Mouse (Mus musculus): ENCODE results near the gene Arhgap5.

Arhgap5 gene

DNA sequence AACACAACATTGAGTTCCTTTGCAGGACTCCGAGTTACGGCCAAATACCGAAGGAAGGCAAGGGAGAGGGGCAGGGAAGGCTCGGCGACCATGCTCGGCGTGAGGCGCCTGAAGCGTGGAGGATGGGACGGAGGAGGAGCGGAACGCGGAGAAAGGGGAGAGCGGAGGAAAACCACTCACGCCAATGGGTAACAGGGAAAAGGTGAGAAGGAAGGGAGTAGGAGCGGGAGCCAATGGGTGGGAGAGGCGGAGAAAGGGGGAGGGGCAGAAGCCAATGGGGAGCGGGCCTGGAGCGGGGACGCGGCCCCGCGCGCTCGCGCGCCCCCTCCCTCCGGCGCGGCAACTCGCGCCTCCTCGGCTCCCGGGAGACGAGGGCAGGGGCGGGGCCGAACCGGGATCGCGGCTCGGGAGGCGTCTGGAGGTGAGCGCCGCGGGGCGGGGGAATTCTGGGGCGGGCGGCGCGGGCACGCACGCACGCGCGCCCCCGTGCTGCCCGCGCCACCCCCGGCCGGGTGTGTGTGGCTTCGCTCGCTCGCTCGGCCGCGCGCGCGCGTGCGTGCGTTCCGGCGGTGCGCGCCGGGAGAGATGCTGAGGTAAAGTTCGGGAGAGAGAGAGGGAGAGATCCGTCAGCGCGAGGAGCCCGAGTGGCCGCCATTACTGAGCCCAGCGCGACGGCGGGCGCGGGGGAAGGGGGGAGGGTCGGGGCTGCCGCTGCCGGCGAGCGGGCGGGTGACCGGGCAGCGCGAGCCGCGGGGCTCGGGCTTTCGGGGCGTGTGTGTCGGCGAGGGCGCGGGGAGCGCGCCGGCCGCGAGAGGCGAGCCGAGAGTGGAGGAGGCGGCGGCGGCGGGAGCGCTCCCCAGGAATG, at the start of gene Arhgap5:
Arhgap5 (plus strand) TSS at position 517 of the 865 bp plus-strand sequence.
- peak; percentile 97 for DNase-seq

DNA sequence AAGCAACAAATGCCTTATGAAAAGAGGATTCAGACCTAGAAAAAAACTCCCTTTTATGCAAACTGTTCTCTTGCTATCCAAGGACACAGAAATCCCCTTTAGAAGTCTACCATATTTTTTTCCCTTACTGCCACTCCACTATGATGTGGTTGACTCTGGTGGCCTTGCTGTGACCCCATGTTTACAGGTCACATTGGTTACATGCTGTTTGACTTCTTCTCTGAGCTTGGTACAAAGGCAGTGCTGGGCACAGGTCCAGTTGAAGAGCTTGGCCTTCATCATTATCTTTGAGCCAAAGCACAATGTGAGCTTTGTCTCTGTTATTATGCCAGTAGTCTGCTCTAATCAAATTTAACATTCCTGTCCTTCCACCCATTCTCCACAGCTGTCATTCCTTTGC, 39.2 kb upstream of the Arhgap5 start:
- DNase-seq: no peak

DNA sequence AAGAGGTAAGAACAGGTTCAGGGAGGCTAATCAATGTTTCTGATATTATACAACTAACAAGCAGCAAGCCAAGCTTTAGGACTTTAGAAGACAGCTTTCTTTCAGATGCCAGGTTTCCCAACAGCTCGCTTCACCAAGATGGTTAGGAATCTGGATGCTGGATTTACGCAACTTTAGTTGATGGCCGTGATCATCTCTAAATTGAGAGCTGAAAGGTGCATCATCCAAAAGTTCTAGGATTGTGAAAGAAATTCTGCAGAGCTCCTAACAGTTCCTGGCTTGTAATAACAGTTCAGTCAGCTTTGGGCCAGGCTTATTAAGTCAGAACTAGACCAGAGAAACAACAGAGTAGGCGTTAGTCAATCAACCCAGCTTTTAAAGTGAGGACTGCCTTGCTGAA, 32.2 kb upstream of the Arhgap5 start:
- DNase-seq: no peak

DNA sequence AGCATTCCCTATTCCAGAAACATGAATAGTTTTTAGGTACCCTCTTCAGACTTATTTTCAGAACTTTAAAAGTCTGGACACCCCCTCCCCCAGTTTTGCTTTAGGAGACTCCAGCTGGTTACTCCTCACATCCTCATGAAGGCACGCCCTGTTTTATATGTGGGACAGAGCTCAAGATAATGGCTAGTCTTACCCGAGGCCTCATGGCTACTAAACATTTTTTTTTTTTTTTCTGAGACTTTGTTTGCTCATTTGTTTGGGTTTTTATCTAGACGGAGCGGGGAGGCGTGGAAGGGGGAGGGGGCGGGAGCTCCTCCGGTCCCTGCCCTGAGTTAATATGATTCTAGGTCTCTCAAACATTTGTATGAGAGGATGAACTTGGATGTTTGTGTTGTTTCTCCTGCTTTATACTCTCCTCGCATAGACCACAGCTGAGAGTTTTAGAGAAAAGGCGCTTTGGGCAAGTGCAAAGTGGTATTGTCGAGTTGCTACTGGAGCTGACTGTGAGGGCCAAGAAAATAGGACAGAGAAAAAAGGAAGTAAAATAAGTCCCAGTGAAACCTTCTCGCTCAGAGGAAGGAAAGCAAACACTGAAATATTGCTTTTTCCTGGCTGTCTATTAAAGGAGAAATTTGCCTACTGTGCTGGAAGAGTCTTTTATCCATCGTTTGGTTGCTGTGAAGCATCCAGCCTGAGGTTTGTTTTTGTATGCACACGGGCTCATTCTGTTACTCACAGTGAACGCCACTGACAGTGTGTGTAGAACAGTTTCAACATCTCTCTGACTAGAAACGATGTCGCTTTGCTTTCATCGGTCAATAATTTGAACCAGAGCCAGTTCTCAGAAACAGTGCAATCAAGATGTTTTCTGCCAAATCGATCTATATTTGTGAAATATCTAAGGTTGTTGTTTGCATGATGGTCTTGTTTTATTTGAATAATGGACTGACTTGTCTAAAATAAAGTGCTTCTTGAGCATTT, 29.5 kb upstream of the Arhgap5 start:
- DNase-seq: no peak

DNA sequence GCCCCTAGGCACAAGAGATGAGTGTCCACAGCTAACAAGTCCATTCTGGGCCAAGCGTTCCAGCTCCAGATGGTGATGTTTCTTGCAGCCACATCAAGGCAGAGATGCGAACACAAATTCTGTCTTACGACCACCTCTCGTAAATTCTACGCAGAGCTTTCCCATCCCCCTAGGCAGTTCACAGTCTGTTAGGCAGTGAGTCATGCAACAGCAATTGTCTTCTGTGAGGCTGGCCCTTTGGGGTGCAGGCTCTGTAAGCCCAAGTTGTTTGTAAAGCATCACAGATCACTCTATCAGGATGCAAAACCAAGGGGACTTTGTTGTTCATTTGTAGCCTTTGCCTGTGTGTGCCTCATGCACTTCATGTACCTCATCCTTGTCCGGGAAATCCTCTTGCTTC, 27.7 kb upstream of the Arhgap5 start:
- no peak for DNase-seq

DNA sequence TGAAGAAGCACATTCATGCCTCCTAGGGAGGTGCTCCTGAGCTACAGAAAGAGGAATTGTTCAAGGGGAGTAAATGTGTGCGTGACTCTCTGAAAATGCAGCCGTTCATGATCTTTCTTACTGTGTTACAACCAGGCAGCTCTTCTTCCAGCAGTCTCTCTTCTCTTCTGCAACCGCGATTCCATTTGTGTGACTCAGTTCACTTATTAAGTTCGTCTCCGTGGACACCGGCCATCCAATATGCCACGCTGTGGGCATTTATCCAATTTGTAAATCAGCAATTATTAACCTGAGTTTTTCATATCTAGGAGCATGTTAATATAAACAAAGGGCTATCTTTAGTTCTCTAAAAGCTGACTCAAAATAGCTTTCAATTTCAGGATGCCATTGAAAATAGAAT, 25.2 kb upstream of the Arhgap5 start:
- DNase-seq: no peak

DNA sequence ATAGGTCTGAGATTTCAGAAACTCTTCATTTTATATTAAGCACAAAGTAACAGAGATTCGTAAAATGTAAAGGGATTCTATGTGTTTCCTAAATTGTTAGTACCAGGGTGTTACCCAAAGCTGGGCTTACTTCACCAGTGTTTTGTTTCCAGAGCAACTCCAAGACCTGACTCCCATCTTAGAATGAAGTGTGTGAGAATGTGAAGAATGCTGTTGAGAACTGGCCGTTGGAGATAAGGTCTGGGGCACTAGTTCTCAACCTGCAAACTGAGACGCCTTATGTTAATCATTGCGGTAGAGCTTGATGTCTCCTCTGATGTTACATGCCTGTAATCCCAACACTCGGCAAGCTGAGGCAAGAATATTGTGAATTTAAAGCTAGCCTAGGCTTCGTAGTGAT, 24.4 kb upstream of the Arhgap5 start:
- DNase-seq: no peak

DNA sequence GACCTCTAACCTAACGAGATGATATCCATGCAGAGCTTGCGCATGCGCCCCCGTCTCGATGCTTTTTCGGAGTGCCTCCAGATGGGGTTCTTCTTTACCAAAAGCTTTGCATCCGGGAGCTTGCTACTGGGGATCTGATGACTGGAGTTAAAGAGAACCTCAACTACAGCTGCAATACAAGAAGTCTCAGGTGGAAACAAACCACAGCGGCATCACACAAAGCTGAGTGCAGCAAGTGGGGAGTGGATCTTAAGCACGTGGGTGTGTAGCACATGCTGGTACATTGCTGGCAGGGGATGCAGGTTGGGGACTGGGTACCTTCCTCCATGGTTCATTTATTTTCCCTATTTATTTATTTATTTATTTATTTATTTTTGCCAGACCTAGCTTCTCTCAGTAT, 22.9 kb upstream of the Arhgap5 start:
- DNase-seq: no peak

DNA sequence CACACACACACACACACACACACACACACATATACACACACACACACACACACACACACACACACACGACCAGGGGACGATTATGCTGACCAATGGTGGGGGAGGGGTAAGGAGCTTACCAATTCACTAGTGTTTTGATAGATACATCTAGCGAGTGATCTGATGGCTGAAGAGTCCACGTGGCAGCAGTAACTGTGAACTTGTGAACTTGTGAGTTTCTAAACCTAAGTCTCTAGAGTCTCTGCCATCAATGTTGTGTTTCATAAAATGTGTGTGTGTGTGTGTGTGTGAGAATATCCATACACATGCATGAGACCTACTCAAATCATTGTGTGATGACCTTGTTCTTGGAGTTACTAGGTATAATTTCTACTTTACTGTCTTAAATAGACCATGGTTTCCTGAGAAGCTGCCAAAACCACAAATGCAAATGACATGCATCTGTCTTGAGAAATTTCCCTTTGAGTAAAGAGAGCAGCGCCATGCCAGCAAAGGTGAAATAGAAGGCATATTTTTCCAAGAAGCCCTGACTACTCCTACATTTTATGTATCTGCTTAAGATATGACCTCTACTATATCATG, 21.7 kb upstream of the Arhgap5 start:
- no peak for DNase-seq

DNA sequence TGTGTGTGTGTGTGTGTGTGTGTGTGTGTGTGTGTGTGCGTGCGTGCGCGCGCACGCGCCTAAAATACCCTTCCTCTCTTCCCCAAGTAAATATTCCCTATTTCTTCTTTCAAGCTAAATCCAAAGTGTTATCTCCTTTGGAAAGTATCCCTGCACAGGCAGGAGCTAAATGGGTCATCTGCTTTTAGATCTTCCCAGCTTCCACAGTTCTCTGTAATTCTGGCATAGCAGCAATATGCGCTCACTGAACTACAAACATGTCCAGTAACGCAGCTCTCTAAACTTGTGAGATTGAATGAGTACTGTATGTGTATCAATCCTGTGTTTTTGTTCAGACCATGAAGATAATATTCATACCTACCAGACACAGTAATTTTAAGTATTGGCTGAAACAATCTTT, 20.6 kb upstream of the Arhgap5 start:
- no peak for DNase-seq

DNA sequence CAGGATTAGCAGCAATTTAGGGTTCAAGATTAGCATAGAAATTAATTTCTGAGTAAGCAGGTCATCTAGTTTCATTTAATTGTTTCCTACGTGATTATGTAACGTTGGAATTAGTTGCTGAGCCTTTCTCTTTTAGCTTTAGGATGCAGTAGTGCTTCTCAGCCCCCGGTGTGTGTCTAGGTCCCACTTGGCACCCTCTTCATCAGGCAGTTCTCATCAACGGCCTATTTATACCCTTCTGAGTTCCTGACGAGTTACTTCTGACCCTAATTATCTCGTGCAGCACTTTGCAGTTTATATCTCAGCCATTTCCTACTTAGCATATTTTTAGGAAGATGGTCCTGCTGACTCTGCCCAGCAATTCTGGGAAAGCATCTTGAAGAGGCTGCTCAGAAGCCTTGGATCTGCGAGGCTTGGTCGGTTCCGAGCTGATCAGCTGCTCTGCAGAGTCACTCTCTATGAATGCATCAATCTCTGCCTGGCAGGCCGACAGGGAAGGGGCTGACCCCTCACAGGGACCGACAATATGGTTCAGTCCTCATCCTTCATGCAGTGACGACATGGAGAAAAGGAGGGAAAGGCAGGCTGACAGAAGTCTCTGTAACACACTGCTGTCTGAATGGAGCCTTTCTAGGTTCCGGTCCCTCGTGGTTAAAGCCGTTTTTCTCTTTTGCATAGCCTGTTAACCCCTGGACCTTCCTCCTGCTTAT, 15.4 kb upstream of the Arhgap5 start:
- DNase-seq: no peak

DNA sequence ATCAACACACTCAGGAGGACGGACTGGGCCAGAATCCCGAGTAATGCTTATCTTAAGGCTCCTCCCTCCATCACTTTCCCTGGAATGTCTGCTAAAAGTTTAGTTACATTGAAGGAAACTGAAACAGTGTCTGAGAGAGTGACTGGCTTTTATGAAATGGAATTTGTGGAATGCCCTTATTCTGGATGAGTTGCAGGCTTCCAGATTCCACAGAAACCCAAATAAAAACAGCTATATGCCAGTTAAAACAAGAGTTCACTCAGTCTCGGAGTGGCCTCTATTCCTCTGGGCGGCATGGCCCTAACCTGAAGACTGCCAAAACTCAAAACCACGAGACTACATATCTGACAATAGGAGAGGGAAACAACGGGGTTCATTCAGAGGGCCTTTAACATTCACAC, 10.5 kb upstream of the Arhgap5 start:
- no peak for DNase-seq

DNA sequence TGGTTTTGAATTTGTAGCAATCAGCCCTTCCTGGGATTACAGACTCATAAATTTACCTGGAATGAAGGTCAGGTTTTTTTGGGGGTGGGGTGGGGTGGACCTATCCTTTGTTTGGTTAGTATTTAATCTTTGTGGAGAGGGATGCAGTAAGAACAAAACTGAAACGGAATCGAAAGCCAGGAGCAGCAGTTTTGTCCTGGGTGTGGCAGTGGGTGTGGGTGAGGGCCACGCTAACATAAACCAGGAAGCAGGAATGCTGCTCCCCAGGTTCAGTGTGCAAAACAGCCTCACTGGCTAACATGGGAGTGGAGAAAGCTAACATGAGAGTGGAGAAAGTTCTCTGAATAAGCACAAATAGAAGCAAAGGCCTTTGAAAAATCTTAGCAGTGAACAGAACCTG, 6.6 kb upstream of the Arhgap5 start:
- no peak for DNase-seq

DNA sequence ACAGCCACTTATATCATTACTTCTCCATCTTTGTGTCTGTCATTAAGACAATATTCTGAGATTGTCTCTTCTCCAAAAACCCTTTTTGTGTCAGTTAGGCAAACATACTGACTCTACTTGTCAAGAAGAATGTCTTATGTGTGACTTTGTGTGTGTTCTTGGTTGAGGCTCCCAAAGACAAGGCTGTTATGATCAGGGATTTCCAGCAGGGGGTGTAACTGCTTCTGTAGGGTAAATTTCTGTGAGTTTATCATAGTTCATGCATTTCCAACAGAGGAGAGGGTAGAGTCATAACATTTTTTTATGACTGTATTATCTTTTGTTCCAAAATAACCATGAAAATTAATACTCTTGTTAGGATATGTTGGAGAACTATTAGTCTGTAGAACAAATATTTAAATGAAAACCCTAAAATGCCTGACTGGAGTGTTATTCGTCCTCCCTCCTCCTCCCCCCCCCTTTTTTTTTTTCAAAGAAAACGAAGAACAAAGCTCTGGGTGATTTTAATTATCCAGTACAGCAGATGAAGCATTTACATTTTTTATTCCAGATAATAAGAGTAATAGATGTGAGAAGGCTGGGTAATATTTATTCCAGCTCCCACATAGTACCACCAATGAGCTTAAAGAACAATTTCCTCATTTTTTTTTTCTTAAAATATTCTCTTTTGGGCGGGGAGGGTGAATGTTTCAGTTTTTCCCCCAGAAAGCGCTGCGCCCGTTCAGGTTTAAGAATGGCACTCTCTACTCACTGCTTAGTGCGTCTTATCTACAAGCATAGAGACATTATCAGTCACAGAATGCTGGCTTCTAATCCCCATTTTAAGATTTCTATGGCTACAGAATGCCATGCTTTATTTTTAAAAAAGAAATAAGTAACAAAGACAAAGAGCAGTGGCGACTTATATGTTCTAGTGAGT, 2.6 kb upstream of the Arhgap5 start:
- no peak for DNase-seq

DNA sequence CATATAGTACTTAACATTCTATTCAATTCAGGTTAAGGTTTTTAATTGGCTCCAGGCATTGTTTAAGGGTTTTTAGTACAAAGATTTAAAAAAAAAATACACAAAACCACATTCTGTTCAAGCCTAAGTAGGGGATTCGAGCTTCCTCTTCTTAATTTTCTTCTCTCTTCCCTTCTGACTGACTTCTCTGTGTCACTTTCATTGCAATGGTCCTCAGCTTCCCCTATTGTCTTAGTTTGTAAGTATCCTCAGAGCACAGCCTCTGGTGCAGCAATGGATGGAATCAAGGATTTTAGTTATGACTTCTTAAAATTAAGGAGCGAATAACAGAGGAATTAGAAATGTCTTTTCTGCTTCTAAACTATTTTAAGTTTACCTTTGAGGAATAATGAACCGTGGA, 1.6 kb upstream of the Arhgap5 start:
- DNase-seq: no peak

DNA sequence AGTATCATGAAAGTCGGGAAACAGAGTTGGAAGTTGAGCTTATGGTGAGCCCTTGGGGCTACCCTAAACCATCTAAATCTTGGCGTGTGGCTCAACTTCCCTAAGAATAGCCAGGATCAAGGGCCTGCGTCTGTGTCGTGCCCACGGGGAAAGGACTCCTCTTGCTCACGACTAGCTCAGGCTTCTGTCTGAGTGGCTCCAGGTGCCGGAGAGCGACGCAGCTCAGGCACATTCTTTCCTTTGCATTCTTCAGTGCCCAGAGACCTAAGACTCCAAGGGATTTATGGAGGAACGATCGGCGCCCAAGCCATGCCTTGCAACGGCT, 679 bp upstream of the Arhgap5 start:
- DNase-seq: no peak

DNA sequence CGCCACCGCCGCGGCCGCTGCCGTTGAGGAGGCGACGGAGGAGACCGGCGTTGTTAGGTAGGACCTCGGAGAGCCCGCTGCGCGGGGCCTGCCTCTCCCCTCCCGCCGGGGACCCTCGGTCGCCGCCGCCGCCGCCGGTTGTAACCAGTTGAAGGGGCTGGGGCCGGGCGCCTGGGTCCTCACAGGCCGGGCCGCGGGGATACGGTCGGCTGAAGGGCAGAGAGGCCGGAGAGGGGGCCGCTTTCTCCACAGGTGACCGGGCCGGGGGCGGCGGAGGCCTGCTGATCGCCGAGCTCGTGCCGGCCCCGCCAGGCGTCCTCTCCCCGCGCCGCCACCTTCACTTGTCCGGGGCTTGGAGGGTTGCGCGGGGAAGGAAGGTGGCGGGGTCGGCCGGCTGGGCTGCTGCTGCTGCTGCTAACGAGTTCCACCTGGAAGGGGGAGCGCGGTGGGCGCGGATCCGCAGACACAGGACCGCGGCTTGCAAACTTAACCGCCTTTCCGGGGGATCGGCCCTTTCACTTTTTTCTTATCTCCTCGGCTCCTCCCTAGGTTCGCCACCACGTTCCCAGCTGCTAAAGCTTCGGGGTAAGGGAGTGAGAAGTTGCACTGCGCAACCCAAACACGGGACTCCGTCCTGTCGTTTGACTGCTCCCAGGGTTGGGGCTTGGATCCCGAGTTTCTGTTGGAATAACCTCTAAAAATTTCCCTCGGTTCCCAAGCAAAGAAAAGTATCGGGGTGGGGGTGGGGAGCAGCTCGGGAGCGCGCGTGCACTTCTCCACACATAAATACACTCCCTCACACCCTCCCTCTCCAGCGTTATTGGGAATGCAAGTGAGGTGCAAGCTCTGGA, 784 bp downstream of the Arhgap5 start:
- no peak for DNase-seq

DNA sequence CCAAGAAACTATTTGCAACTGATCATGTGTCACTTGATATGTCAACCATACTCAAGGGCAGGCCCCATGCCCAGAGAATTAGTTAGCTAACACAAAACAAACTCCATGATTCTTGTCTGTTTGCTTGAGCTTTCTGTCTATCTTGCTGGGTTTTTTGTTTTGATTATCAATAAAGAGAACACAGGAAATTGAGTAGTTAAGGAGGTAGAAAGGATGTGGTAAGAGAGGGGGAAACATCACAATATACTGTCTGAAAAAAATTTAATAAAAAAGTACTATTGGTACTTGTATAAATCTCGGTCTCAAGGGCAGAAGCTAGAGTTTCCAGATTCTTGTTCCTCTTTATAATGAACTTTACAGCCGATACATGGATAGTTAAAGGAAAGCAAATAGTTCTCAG, 20.9 kb downstream of the Arhgap5 start:
- DNase-seq: no peak

DNA sequence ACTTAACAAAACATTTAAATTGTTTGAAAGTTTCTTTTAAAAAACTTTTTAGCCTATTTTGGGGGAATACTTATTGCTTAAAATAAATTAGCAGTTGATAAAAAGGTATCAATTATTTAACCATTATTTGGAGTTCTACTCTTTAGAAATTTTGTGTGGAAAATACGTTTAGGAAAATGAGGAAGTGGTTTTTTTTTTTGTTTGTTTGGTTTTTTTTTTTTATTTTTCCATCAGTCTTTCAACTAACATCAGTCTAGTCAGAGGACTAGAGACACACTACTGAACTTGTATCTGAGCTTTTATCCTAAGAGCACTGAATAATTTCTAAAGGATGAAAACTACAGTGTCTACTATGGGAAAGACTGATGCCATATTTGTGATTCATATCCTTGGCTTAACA, 21.7 kb downstream of the Arhgap5 start:
- no peak for DNase-seq

DNA sequence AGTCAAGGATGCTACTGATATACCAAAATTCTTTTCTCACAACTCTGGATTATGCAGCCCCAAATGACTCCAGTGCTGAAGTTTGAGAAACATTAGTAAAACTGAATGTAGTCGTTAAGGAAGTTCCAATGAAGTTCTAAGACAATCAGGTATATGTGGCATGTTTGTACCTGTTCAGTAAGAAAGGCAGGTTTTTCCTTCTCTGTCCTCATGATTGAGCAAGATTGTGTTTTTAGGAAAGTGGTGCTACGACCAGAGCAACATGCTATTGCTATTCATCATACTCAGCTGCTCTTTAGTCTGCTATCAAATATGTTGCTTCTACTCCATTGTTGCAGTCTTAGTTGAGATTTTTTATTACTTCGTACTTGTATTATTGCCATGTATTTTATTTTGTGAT, 26.0 kb downstream of the Arhgap5 start:
- no peak for DNase-seq

DNA sequence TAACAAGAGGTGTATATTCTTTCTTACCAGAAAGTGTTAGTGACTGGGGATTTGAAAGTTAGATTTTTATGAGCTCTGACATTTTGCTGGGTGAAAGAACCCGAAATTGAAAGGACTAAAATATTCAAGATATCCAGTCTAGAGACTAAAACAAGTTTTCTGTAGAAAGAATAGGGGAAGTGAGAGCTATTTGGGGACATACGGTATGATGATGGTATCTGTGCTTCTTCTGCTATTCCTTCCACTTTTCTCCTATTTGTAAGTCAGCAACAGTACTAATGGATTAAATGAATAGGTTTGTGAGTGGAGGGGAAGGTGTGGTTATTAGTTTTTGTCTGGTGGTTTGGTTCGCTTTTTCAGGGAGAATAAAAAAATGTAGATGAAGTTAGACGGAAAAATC, 37.5 kb downstream of the Arhgap5 start:
- no peak for DNase-seq
